14 mouse cellular contexts compared by ENCODE assay signal in the genomic region with DNA sequence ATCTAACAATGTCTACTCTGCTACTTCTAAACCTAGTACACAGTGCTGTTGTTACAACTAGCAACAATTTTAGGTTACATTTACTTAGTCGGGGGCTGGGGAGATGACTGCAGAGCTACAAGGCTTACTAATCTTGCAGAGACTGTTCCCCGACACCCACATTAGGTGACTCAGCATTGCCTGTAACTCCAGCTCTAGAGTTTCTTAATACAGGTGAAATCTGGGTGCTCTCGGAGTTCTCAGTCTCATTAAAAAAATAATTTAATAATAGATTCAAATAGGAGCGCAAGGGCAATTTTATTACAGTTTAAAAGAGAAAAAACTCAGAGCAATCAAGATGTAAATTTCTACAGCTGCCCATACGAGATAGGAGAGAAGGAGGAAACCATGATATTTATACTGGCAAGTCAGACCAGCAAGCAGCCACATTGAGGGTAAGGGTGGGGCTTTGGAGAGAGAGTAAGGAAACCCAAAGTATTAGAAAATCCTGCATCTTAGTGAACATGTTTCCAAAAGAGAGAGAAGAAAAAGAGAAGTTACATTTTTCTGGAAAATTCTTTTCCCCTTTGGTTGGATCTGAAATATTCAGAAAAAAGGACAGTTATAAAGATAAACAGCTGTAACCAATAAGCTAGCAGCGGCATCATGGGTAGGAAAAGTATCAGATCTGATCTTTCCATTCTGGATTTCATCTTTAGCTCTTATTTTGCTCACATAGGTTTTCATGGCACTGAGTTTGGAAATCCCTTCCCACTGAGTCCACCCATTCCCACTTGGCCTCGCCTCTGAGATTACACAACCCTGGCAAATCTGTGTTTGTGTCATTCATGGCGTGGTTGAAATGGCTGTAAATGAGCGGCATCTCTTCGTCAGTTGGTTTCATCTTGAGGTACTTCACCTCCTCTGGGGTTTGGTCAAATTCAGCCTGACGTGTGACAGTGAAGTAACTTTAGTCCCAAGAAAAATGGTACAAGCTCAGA. TPM values are rescaled to one million over a fixed set of nuclear protein-coding genes. Genes with fewer than 3 reads are reported as not detected.
DNase-seq lines count a peak whose midpoint lies in the region; ATAC-seq lines count a peak whose summit lies in the region.
"Had no signal": no experiment of that assay in that cellular context is flagged by ENCODE, and none has a peak within 500 bp of the region (broad histone marks: within the 10 kb centered on the region; RNA-seq: fewer than 3 reads in every experiment).

No protein-coding gene starts in this region.

- H3K36me3 ChIP-seq in liver, embryonic 13.5 days: no peaks in the 10 kb centered on the region
- H3K36me3 ChIP-seq in limb, embryonic 10.5 days: no peaks in the 10 kb centered on the region
- H3K36me3 ChIP-seq: embryonic facial prominence, embryonic 13.5 days; heart, embryonic 10.5 days; hindbrain, embryonic 15.5 days had no signal

- ATAC-seq in liver, embryonic 13.5 days (ENCODE audit: low read depth): peak; percentile 74

- peak overlapping the region; percentile 22 for H3K9ac ChIP-seq in liver, embryonic 13.5 days
- H3K9ac ChIP-seq: embryonic facial prominence, embryonic 13.5 days; hindbrain, embryonic 15.5 days; lung, embryonic 14.5 days had no signal

- 40% methylated on average over 11 of the region's 11 CpGs for WGBS in liver, embryonic 13.5 days (ENCODE audit: insufficient replicate concordance)
- 88% methylated on average over 11 of the region's 11 CpGs for WGBS in limb, embryonic 10.5 days

- no peaks in the 10 kb centered on the region for H3K9me3 ChIP-seq in liver, embryonic 13.5 days (replicated peaks)
- H3K9me3 ChIP-seq in limb, embryonic 10.5 days (replicated peaks): no peaks in the 10 kb centered on the region
- H3K9me3 ChIP-seq: embryonic facial prominence, embryonic 13.5 days; heart, embryonic 10.5 days; hindbrain, embryonic 15.5 days had no signal

- no peak overlapping the region; the same call in 1 of the 2 replicates for H3K27ac ChIP-seq in liver, embryonic 13.5 days
- no peak overlapping the region for H3K27ac ChIP-seq in limb, embryonic 10.5 days
- H3K27ac ChIP-seq: embryonic facial prominence, embryonic 13.5 days; heart, embryonic 10.5 days; hindbrain, embryonic 15.5 days had no signal

- DNase-seq in right cerebral cortex, adult 18-20 months: peak; percentile 66
- DNase-seq in right cerebral cortex, postnatal 14 days: no peak
- DNase-seq in c-Kit-positive CD71-positive TER-119-negative erythroid progenitor cells, embryonic 14.5 days (ENCODE audit: low read depth): peak; percentile 35
- peak; percentile 20 for DNase-seq in liver, embryonic 13.5 days
- DNase-seq in adrenal gland, postnatal 25 days: no peak
- DNase-seq in limb, embryonic 10.5 days (ENCODE audit: low spot score): no peak
- no peak for DNase-seq in lung, postnatal 4 days
- DNase-seq: cerebellum, adult 11-12 months; kidney, postnatal 36 days; lung, embryonic 14.5 days; thymus, postnatal 25 days had no signal

- H3K4me3 ChIP-seq in liver, embryonic 13.5 days (replicated peaks): no peak overlapping the region
- H3K4me3 ChIP-seq in limb, embryonic 10.5 days: no peak overlapping the region
- H3K4me3 ChIP-seq: embryonic facial prominence, embryonic 13.5 days; heart, embryonic 10.5 days; hindbrain, embryonic 15.5 days had no signal

- peaks cover 23% of the 10 kb centered on the region for H3K4me1 ChIP-seq in liver, embryonic 13.5 days (replicated peaks)
- 0 out of 2 replicates have a peak, but pooled peaks cover 4% of the 10 kb centered on the region for H3K4me1 ChIP-seq in limb, embryonic 10.5 days
- H3K4me1 ChIP-seq: embryonic facial prominence, embryonic 13.5 days; heart, embryonic 10.5 days had no signal

- no peaks in the 10 kb centered on the region for H3K27me3 ChIP-seq in liver, embryonic 13.5 days
- no peaks in the 10 kb centered on the region for H3K27me3 ChIP-seq in limb, embryonic 10.5 days (ENCODE audit: low read depth, poor library complexity, severe bottlenecking)
- H3K27me3 ChIP-seq: embryonic facial prominence, embryonic 13.5 days; hindbrain, embryonic 15.5 days had no signal

- peak overlapping the region; percentile 30 for H3K4me2 ChIP-seq in liver, embryonic 13.5 days
- H3K4me2 ChIP-seq: embryonic facial prominence, embryonic 13.5 days; hindbrain, embryonic 15.5 days; lung, embryonic 14.5 days had no signal

RNA-seq across cellular contexts. Expression of a gene that starts 6.1 kb away (rescaled TPM):
- 26.1 and 32.0 TPM in 2 replicates for polyA plus RNA-seq in liver, embryonic 13.5 days (2015; fragmentation: Nextera tagmentation; extraction: Ambion mirVana)
- total RNA-seq in adrenal gland, postnatal 25 days (2021): 61.0 and 63.3 TPM in 2 replicates
- 49.7 and 51.1 TPM in 2 replicates for polyA plus RNA-seq in limb, embryonic 10.5 days (2016; fragmentation: Nextera tagmentation; extraction: Ambion mirVana)

RNA-seq across cellular contexts. Expression of a gene that starts 30.5 kb away (rescaled TPM):
- polyA plus RNA-seq in liver, embryonic 13.5 days (2015; fragmentation: Nextera tagmentation; extraction: Ambion mirVana): 206 and 264 TPM in 2 replicates
- 168 and 178 TPM in 2 replicates for total RNA-seq in adrenal gland, postnatal 25 days (2021)
- polyA plus RNA-seq in limb, embryonic 10.5 days (2016; fragmentation: Nextera tagmentation; extraction: Ambion mirVana): 540 and 565 TPM in 2 replicates

RNA-seq across cellular contexts. Expression of a gene that starts 52.6 kb away (rescaled TPM):
- 89.4 and 104 TPM in 2 replicates for polyA plus RNA-seq in liver, embryonic 13.5 days (2015; fragmentation: Nextera tagmentation; extraction: Ambion mirVana)
- 164 and 196 TPM in 2 replicates for total RNA-seq in adrenal gland, postnatal 25 days (2021)
- polyA plus RNA-seq in limb, embryonic 10.5 days (2016; fragmentation: Nextera tagmentation; extraction: Ambion mirVana): 256 and 282 TPM in 2 replicates

Comparison
In these comparisons a context has a peak if more than half of its experiments do, and no peak if none do; other contexts are left out.
1. DNase-seq: peak in right cerebral cortex, adult 18-20 months (single experiment), c-Kit-positive CD71-positive TER-119-negative erythroid progenitor cells, embryonic 14.5 days (single experiment) and liver, embryonic 13.5 days (single experiment); none in right cerebral cortex, postnatal 14 days (single experiment), adrenal gland, postnatal 25 days (single experiment), limb, embryonic 10.5 days (single experiment) and lung, postnatal 4 days (0 of 2).